Mouse (Mus musculus) frontal cortex, postnatal 10 days (tissue): ENCODE data around the gene Rap1gap2.

ENCODE experiments used
- DNase-seq, 2 experiments: peaks; one replicate each; pipeline ENCODE4 v3.0.0; 2022; ENCODE audit warnings: low spot score in 2 of 2, mixed read lengths in 1 of 2

Rap1gap2 gene

GRCm38 (mm10) chr11:74537352-74537751 lies 73.4 kb downstream of the Rap1gap2 start:
- no peak for DNase-seq

- DNase-seq: no peak
Observed at GRCm38 (mm10) chr11:74536140-74536842, 74.4 kb downstream of the Rap1gap2 start.

- DNase-seq: no peak
Observed at GRCm38 (mm10) chr11:74534380-74534779, 76.3 kb downstream of the Rap1gap2 start.

- no peak for DNase-seq
Observed at GRCm38 (mm10) chr11:74533050-74533449, 77.7 kb downstream of the Rap1gap2 start.

- no peak for DNase-seq
Observed at GRCm38 (mm10) chr11:74532401-74532800, 78.3 kb downstream of the Rap1gap2 start.

GRCm38 (mm10) chr11:74531725-74532124 lies 79.0 kb downstream of the Rap1gap2 start:
- no peak for DNase-seq

- DNase-seq: peak in 1 of 2 experiments; percentile 40
Observed at GRCm38 (mm10) chr11:74529803-74530202, 80.9 kb downstream of the Rap1gap2 start.

- no peak for DNase-seq
Observed at GRCm38 (mm10) chr11:74527555-74527954, 83.2 kb downstream of the Rap1gap2 start.

- DNase-seq: peak; percentile 47 to 56
Observed at GRCm38 (mm10) chr11:74526180-74527158, 84.2 kb downstream of the Rap1gap2 start.

GRCm38 (mm10) chr11:74525605-74526004 lies 85.1 kb downstream of the Rap1gap2 start:
- no peak for DNase-seq

GRCm38 (mm10) chr11:74525205-74525604 lies 85.5 kb downstream of the Rap1gap2 start:
- DNase-seq: no peak

- no peak for DNase-seq
Observed at GRCm38 (mm10) chr11:74524050-74524965, 86.4 kb downstream of the Rap1gap2 start.

- DNase-seq: no peak
Observed at GRCm38 (mm10) chr11:74523210-74523951, 87.3 kb downstream of the Rap1gap2 start.

- peak in 1 of 2 experiments; percentile 53 for DNase-seq
Observed at GRCm38 (mm10) chr11:74522487-74523209, 88.1 kb downstream of the Rap1gap2 start.

GRCm38 (mm10) chr11:74521981-74522486 lies 88.7 kb downstream of the Rap1gap2 start:
- DNase-seq: no peak

GRCm38 (mm10) chr11:74520201-74520600 lies 90.5 kb downstream of the Rap1gap2 start:
- DNase-seq: no peak

GRCm38 (mm10) chr11:74516112-74516511 lies 94.6 kb downstream of the Rap1gap2 start:
- DNase-seq: no peak

GRCm38 (mm10) chr11:74515046-74515445 lies 95.7 kb downstream of the Rap1gap2 start:
- DNase-seq: no peak

GRCm38 (mm10) chr11:74512595-74512994 lies 98.1 kb downstream of the Rap1gap2 start:
- no peak for DNase-seq

GRCm38 (mm10) chr11:74506275-74506674 lies 104.4 kb downstream of the Rap1gap2 start:
- DNase-seq: no peak
